Mouse (Mus musculus) embryonic fibroblast, embryonic 13.5 days (primary cell): Measurements from ENCODE around the gene Clcnkb. TPM values are rescaled to one million over a fixed set of nuclear protein-coding genes. Genes with fewer than 3 reads are reported as not detected.
A peak's percentile ranks its signal among the peaks of the same experiment; 100 is the strongest.

Source experiments
- H3K27ac ChIP-seq: 2 replicates; pipeline ENCODE4 v1.5.1; 2012; ENCODE audit warnings: low read length, control low read depth, inconsistent platforms; ENCODE audit not compliant: insufficient read depth
- H3K4me1 ChIP-seq: 2 replicates; pipeline ENCODE4 v1.6.1; 2011; ENCODE audit warnings: low read length; ENCODE audit not compliant: control insufficient read depth, insufficient read depth
- H3K4me3 ChIP-seq: 2 replicates; pipeline ENCODE4 v1.5.1; 2011; ENCODE audit warnings: mild to moderate bottlenecking, control low read depth, low read length; ENCODE audit not compliant: insufficient read depth
- CTCF ChIP-seq: IDR thresholded peaks from 2 replicates; pipeline ENCODE4 v1.5.1; 2011; ENCODE audit warnings: mild to moderate bottlenecking, control low read depth, low read length, moderate library complexity, borderline replicate concordance; ENCODE audit not compliant: insufficient read depth
- POLR2A ChIP-seq: IDR thresholded peaks from 2 replicates; pipeline ENCODE4 v1.6.1; 2011; ENCODE audit warnings: low read depth, mild to moderate bottlenecking, control low read depth, low read length, moderate library complexity
- polyA plus RNA-seq: library from polyadenylated mRNA; stranded (reverse); fragments of >200 nt; gene quantifications from 2 replicates; pipeline ENCODE4 v1.2.4, GENCODE M21; 2011; ENCODE audit warnings: low read depth; ENCODE audit not compliant: missing spikeins, insufficient read length

Clcnkb gene
- polyA plus RNA-seq, 1 experiment: not detected

DNA sequence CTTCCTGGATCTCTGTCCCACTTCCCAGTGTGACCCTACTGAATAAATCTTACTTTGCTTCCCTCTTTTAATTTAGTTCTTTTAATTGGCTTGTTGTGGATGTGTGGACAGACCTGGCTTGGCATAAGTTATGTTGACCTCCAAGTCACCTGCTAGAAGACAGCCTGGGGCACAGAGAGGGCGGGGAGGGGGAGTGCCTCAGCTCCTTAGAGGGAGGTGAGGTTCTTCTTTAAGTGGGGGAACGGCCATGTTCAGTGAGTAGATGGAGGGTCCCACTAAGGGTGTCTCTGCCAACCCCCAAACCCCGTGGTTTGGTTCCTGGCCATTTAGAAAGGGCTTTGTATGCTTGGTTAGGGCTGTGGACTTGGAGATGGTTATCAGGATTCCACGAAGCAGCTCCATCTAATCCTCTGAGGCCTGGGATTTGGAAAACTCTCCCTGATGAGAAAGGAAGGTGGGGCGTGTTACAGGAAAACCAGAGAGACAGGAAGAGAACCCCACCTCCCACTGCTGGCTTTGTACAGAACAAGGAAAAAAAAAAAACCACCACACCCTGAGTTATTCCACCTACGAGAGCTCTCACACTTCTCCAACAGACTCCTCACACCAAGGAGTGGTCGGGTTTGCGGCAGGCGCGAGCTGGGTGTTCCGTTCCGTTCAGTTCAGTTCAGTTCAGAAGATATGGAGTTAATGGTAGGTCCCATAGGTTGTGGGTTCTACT is 23.4 kb upstream of the Clcnkb start:
- no peak overlapping the region for H3K4me3 ChIP-seq
- H3K4me1 ChIP-seq: no peaks in the 10 kb centered on the region
- H3K27ac ChIP-seq: no peak overlapping the region
- TF ChIP-seq CTCF (no peak), POLR2A (no peak)

DNA sequence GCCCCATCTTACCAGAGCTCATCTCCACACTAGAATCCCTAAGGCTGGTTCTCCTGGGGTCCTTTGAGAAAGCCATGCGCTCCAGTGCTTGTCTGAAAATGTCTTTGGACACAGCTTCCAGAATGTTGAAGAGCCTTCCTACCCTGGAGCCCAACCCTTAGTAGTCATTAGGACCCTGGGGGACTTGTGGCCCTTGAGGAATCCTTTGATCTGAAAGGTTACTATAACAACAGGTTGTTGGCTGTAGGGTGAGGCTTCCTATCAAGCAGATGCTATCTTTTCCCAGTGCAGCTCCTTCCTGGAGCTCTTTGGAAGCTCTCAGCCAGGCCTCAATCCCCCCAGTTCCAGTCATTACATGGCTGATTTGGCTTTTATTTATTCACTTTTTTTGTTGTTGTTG is 20.2 kb upstream of the Clcnkb start, which contains the start of gene Srarp:
Srarp (minus strand) TSS at position 132 of the 400 bp plus-strand sequence.
- Histone ChIP-seq H3K4me1 (no peaks in the 10 kb centered on the region), H3K4me3 (no peak within 1 kb of the TSS), H3K27ac (no peak within 1 kb of the TSS)
- no peak for TF ChIP-seq POLR2A
- no peak for TF ChIP-seq CTCF

DNA sequence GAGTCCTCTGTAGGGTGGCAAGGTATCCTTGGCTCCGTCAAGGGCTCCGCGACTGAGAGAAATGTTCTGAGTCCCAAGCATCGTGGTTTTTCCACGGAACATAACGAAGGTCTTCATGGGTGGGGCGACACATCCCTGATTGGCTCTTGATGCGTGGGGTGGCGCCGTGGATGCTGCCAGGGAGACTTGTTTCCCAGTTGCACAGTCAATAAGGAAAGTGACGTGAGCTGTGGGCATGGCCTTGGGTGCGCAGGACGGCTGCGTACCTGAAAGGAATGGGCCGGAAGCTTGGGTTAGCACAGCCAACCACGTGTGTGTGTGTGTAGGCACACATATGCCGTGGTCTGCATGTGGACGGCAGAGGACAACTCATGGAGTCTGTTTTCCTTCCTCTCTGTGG is 17.4 kb upstream of the Clcnkb start:
- Histone ChIP-seq H3K27ac (no peak overlapping the region), H3K4me1 (no peaks in the 10 kb centered on the region), H3K4me3 (no peak overlapping the region)
- no peak for TF ChIP-seq POLR2A
- TF ChIP-seq CTCF: no peak

DNA sequence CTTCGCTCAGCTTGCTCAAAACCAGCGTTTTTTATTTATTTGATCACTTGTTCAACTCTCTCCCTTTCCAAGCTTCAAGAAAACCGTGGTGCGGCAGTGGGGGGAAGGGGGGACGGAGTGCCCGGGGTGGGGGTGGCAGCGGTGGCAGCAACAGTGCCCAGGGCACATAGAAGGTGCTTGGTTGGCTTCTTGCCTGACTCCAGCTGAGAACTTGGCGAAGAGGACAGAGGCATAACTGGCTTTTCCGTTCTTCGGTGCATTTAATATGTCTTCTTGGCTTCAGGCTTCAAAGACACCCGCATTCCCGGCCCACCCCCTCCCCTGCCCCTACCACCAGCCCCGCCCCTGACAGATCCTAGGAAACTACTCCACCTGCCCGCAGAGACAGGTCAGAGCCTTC is 16.9 kb upstream of the Clcnkb start:
- no peak for TF ChIP-seq POLR2A
- no peak for TF ChIP-seq CTCF
- Histone ChIP-seq H3K4me1 (0 out of 2 replicates have a peak, but pooled peaks cover under 1% of the 10 kb centered on the region), H3K4me3 (no peak overlapping the region), H3K27ac (no peak overlapping the region)

DNA sequence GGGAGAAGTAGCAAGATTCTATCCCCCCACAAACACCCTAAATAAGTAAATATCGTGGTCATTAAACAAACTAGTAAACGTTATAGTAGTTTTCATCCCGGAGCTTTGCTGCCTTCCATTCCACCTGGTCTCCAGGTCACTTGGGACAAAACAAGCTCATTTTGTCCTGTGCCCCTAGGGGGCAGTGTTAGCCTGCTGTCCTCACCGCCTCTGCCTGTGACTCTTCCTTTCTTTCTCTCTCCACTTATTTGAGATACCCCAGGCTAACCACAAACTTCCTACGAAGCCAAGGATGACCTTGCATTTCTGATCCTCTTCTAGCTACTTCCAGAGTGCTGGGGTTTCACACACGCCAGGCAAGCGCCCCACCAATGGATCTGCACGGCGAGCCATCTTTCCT is 15.2 kb upstream of the Clcnkb start:
- no peak overlapping the region for H3K27ac ChIP-seq
- no peak overlapping the region for H3K4me3 ChIP-seq
- peaks cover 9% of the 10 kb centered on the region; the same call in 1 of the 2 replicates for H3K4me1 ChIP-seq
- TF ChIP-seq POLR2A: no peak
- TF ChIP-seq CTCF: peak; percentile 80

DNA sequence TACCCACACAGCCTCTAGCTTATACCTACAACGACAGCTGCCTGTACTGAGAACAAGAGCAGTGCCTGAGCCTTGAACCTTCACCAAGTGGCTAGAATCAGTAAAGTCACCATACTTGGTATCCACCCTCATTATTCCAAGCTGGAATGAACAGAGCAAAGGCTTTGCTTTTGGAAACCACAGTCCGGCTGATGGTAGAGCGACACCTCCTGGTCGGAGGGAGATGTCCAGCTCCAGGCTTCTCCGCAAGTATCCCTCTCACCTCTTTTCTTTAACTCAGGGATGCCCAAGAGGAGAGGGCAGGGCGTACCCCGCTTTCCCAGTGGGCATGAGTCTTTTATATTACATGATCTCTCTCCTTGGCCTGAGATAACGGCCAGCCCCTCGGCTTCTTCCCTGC is 14.0 kb upstream of the Clcnkb start:
- H3K4me1 ChIP-seq: peaks cover 11% of the 10 kb centered on the region
- TF ChIP-seq POLR2A (no peak), CTCF (peak; percentile 73; the same call in 1 of the 2 replicates)
- no peak overlapping the region for H3K4me3 ChIP-seq
- no peak overlapping the region for H3K27ac ChIP-seq

DNA sequence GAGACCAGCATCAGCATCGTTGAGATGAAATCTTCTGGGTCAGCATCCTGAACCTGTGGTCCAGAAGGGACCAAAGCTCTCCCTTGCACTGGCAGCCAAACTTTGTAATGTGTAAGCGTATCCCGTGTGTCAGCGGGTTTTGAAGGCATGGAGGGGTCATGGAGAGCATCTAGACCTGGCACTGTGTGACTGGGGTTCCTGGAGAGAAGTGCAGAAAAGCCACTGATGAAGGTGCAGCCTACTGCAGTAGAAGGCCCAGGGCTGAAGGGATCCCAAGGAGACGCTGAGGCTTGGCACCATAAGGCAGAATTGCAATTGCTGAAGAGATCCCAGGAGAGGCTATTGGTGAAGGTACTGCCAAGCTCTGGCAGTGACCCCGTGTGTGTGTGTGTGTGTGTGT is 13.6 kb upstream of the Clcnkb start:
- Histone ChIP-seq H3K4me1 (peaks cover 14% of the 10 kb centered on the region), H3K4me3 (no peak overlapping the region), H3K27ac (no peak overlapping the region)
- TF ChIP-seq CTCF (no peak), POLR2A (no peak)

DNA sequence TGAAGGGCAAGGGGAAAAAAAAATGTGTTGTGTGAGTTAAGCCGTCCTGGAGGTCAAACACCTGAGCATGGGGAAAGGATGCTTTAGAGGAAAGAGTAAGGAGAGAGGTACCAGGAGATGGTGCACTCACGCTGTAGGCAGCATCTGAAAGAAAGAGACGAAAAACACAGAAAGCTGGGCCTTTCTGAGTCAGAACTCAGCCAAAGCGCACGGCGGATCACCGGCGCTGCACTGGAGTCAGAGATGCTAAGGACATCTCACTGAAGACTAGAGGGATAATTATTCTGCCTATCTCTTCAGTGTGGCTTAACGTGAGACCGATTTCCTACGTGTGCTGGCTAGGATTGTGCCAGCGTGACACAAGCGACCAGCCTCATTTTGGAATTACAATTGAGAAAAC is 12.1 kb upstream of the Clcnkb start:
- no peak for TF ChIP-seq CTCF
- no peak for TF ChIP-seq POLR2A
- Histone ChIP-seq H3K27ac (no peak overlapping the region), H3K4me1 (peaks cover 18% of the 10 kb centered on the region), H3K4me3 (no peak overlapping the region)

DNA sequence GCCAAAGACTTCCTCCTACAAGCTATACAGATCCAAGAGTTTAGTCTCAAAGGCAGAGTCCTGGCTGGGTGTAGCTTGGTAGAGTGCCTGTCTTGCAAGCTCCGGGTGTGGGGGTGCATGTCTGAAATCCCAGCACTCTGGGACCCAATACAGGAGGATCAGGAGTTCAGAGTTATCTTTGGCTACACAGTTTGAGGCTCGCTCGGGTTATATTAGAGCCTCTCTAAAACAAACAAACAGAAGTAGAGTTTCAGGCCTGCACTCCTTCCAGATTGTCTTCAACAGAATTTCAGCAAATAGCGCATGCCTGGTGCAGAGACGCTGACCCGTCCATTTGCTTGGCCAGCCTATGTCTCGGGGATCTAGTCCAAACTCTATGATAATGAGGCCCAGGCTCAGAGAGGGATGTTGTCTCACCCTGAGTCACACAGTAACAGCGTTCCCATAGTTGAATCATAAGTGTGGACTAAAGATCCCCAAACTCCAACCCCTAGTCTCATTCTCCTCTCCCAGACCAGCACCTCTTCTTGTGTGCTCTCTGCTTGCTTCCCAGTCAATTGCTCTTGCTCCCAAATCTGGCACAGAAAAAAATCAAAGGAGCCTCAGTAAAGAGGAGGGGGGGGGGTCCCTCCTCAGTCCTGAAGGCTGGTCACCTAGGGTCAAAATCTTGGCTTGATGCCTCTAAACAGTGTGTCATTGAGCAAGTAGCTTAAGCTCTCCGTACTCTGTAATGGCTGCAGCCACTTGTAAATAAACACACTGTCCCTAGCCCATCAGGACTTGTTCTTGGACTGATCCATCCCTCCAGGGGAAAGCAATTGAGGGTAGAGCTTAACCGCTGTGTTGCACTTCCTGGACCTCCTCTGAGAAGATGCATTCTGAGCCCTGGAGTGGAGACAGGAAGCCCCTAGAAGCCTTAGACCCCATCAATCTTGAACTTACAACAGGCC is 11.3 kb upstream of the Clcnkb start:
- Histone ChIP-seq H3K4me1 (peaks cover 18% of the 10 kb centered on the region), H3K4me3 (no peak overlapping the region), H3K27ac (peak overlapping the region; percentile 98)
- TF ChIP-seq CTCF (no peak), POLR2A (no peak)
